Mouse (Mus musculus) liver, adult (tissue): ENCODE results near the gene Rtkn2.

Source experiments
- GATA4 ChIP-seq: IDR thresholded peaks from 2 replicates; pipeline ENCODE4 v1.6.1; 2014; ENCODE audit warnings: mild to moderate bottlenecking, low read length; ENCODE audit not compliant: insufficient replicate concordance

Gene Rtkn2

GRCm38 (mm10) chr10:68009301-68009700, 29.9 kb downstream of the Rtkn2 start:
- TF ChIP-seq GATA4, result no peak

DNA sequence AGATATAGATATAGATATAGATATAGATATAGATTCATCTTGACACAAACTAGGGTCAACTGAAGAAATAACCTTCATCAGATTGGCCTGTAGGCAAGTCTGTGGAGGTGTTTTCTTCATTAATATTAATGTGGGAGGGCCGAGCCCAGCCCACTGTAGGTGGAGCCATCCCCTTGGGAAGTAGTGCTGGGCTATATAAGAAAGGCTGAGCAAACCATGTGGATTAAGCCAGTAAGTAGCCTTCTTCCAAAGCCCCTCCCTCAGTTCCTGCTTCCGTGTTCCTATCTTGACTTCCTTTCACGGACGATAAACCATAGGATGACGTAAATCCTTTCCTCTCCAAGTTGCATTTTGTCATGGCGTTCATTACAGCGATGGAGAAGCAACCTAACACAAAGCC, 30.5 kb downstream of the Rtkn2 start:
- no peak for TF ChIP-seq GATA4

DNA sequence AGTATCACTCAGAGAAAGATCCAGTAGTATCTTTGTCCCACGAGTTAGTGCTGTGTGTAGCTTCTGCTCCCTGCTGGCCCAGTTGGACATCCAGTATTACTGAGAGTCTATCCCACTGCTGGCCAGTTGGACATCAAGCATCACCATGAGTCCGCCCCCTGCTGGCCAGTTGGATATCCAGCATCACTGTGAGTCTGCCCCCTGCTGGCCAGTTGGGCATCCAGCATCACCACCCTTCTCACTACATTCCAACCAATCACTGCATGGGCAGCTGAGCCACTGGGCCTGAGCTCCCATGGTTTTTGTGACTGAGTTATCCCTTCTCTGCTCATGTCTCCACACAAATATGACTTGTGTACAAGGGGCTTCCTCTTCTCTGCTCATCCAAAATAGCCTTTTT, 33.8 kb downstream of the Rtkn2 start:
- no peak for TF ChIP-seq GATA4

DNA sequence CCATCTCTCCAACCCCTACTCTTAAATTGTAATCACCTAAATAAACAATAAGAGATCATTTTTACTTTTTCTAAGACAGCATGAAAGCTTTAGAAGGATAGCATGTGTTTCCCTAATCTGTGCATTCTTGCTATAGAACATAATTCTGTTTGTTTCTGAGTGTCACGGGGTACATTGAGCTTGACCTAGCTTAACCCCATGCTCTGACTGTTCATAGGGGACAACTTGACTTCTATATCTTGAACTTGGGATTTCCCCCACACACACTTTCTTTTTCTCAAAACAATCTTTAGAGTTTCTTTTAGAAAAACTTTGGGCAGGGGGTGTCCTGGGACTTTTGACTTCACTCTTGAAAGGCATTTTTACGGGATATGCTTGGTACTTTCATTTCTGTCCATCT, 41.4 kb downstream of the Rtkn2 start:
- no peak for TF ChIP-seq GATA4

- TF ChIP-seq GATA4, result no peak
These were observed 46.3 kb downstream of the Rtkn2 start for GRCm38 (mm10) chr10:68025660-68026059.

DNA sequence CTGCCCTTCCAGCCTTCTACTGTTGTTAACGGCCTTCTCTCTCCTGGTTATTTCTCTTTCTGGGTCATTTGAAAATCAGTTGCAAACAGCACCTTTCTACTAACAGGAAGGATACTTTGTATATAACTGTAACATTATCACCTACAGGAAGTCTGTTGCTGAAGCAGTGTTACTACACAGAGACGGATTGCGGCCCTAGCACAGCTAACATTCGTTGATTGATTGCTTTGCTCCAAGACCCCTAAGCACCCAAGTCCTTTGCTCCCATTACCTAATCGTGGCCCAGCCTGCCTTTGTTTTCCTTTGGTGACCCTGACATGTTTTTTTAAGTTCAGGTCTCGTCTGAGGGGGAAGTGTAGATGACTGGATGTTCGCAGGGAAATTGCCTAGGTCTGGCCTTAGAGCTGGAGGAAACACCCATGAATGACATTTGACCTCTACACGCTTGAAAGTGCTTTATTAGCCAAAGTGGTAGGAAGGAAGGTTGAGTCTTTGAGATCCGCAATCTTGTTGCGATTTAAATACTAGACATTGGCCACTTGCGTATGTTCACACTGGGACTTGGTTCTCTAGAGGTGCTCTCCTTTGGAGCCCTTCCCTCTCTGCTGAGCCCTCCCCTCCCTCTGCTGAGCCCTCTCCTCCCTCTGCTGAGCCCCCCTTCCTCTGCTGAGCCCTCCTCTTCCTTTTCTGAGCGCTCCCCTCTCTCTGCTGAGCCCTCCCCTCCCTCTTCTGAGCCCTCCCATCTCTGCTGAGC, 49.1 kb downstream of the Rtkn2 start:
- TF ChIP-seq GATA4, result no peak

- TF ChIP-seq GATA4, result no peak
These were observed 49.8 kb downstream of the Rtkn2 start for GRCm38 (mm10) chr10:68029081-68029626.

- TF ChIP-seq GATA4, result no peak
These were observed 50.7 kb downstream of the Rtkn2 start for GRCm38 (mm10) chr10:68030027-68030426.

GRCm38 (mm10) chr10:68035707-68036367, 56.5 kb downstream of the Rtkn2 start:
- no peak for TF ChIP-seq GATA4

- TF ChIP-seq GATA4, result no peak
These were observed 57.1 kb downstream of the Rtkn2 start for GRCm38 (mm10) chr10:68036368-68036980.

GRCm38 (mm10) chr10:68038997-68039624, 59.7 kb downstream of the Rtkn2 start:
- TF ChIP-seq GATA4, result no peak

- TF ChIP-seq GATA4, result no peak
These were observed 60.4 kb downstream of the Rtkn2 start for GRCm38 (mm10) chr10:68039641-68040205.

DNA sequence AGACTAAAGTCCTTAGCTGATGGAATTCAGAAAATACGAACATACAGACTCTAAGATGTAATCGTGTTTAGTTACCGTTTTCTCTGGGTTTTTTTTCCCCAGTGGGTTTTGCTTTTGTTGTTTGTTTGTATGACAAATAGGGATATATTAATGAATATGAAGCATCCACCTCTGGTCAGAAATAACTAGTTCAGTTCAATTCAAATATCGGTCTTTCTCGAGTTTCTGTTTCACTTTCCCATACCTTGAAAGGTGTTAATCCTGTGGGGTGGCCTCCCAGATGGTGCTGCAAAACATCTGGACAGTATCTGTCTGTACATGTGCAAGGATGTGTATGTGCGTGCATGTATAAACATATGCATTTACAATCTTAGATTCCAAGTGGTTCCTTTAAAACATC, 61.0 kb downstream of the Rtkn2 start:
- TF ChIP-seq GATA4, result no peak

DNA sequence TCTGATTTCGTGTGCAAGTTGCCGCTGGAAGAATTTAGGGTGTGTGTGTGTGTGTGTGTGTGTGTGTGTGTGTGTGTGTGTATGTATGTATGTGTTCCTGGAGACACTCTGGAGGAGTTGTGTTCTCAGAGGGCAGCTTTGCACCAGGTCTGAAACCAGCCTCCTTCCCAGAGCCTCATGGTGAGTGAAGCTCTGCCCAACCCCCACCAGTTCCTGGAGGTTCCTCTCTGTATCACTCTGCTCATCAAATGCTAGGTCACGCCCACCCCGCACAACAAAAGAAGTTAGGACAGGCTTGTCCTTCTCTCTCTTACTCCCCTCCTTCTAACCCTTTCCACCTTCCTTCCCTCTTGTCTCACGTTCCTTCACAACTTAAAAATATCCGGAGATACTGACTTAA, 64.6 kb downstream of the Rtkn2 start:
- TF ChIP-seq GATA4, result no peak

DNA sequence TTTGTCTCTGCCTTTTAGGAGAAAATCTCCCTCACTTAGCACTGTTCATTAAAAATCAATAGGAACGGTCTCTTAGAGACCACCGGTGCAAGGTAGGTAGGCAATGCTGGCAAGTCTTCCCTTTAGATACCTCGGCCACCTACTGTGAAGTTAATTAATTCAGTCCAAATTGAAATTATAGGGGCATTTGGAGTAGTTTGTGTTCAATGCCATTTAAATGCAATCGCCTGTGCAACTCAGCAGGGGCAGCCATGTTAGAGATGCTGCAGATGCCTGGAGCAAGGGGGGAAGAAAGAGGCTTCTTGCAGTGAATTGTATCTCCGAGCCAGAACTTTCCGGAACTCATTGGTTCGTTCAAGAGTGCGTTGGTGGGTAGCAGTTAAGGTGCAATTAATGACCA, 65.5 kb downstream of the Rtkn2 start:
- TF ChIP-seq GATA4, result no peak
